Mouse (Mus musculus) intestine, embryonic 15.5 days (tissue): ENCODE measurements around the gene Spire2. TPM values are rescaled to one million over a fixed set of nuclear protein-coding genes. Genes with fewer than 3 reads are reported as not detected.
"Not testable (repeated sequence)": the region's sequence is repeated elsewhere in the genome, so short reads cannot be mapped to it uniquely, and the experiment has no call there.

Experiments used
- ATAC-seq: fragments of 200-750 bp; cut with Nextera tagmentation; 2 replicates; pipeline ENCODE4 v1.8.0; 2017; ENCODE audit warnings: moderate TSS enrichment, moderate library complexity
- H3K27ac ChIP-seq: fragments of 300-500 bp; sonication (generic); 2 replicates; pipeline ENCODE4 v1.5.1; 2015; ENCODE audit warnings: mild to moderate bottlenecking, inconsistent platforms
- H3K27me3 ChIP-seq: fragments of 300-500 bp; sonication (generic); replicated peaks from 2 replicates; pipeline ENCODE4 v1.6.1; 2015; ENCODE audit warnings: inconsistent platforms
- H3K36me3 ChIP-seq: fragments of 300-500 bp; sonication (generic); 2 replicates; pipeline ENCODE4 v1.6.1; 2015; ENCODE audit warnings: inconsistent platforms
- H3K4me1 ChIP-seq: fragments of 300-500 bp; sonication (generic); replicated peaks from 2 replicates; pipeline ENCODE4 v1.6.1; 2015; ENCODE audit warnings: inconsistent platforms
- H3K4me2 ChIP-seq: fragments of 300-500 bp; sonication (generic); replicated peaks from 2 replicates; pipeline ENCODE4 v1.6.1; 2015; ENCODE audit warnings: mild to moderate bottlenecking, inconsistent platforms
- H3K4me3 ChIP-seq: fragments of 300-500 bp; sonication (generic); replicated peaks from 2 replicates; pipeline ENCODE4 v1.5.1; 2015; ENCODE audit warnings: inconsistent platforms
- H3K9ac ChIP-seq: fragments of 300-500 bp; sonication (generic); 2 replicates; pipeline ENCODE4 v1.6.1; 2015; ENCODE audit warnings: inconsistent platforms
- H3K9me3 ChIP-seq: fragments of 300-500 bp; sonication (generic); 2 replicates; pipeline ENCODE4 v1.6.1; 2016; ENCODE audit warnings: inconsistent platforms
- WGBS: fragments of 180-500 bp; shearing (Covaris S2); methylation state at CpG from one replicate; pipeline ENCODE4 v1.1.7; 2015; 5-methylcytosine and 5-hydroxymethylcytosine counted together
- polyA plus RNA-seq: library from polyadenylated mRNA; unstranded; fragments of >200 nt; fragmentation: Nextera tagmentation; extraction: Ambion mirVana; gene quantifications from 2 replicates; pipeline ENCODE4 v1.2.1, GENCODE M21; 2015

Spire2 gene
- polyA plus RNA-seq, result 3.9 and 4.4 TPM in 2 replicates

DNA sequence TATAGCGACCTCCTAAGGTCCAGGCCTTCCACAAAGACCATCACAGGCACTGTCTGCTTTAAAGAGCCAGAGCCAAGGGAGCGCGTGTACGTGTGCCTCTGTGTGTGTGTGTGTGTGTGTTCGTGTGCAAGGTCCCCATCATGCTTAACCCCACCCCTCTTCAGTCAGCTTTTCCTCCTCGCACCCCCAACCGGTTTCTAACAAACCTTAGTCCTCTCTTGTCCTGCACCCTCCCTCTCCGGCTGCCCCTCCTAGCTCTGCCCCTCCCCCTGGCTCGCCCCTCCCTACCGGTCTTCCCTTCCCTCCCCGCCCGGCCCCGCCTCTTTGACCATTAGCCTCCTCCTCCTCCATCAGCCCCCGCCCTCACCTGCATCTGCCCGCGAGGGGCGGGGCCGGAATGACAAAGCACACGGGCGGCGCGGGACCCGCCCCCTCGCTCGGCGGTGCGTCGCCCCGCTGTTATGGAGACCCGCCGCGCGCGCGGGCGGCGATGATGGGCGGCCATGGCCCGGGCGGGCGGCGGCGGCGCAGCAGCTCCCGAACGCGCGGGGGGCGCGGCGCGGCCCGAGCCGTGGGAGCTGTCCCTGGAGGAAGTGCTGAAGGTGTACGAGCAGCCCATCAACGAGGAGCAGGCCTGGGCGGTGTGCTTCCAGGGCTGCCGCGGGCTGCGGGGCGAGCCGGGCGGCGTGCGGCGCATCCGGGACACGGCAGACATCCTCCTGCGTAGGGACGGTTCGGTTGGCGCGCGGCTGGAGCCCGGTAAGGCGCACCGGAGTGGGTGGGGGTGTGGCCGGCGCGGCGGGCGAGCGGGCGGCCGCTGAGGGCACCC lies at the start of gene Spire2:
Gene Spire2 (plus strand): TSS at position 452 of the 829 bp plus-strand sequence.
- peaks cover 18% of the 10 kb centered on the region for H3K4me1 ChIP-seq
- WGBS, result under 1% methylated on average over 83 of the region's 85 CpGs
- H3K36me3 ChIP-seq, result no peaks in the 10 kb centered on the region
- peak; percentile 89 for ATAC-seq
- peak within 1 kb of the TSS; percentile 94 for H3K4me2 ChIP-seq
- peak within 1 kb of the TSS; percentile 63 for H3K4me3 ChIP-seq
- H3K27me3 ChIP-seq, result 0 out of 2 replicates have a peak, but pooled peaks cover 10% of the 10 kb centered on the region
- H3K9me3 ChIP-seq, result no peaks in the 10 kb centered on the region
- H3K27ac ChIP-seq, result 0 out of 2 replicates have a peak within 1 kb of the TSS, but pooled peaks have one; percentile 2
- peak within 1 kb of the TSS; percentile 38 for H3K9ac ChIP-seq

DNA sequence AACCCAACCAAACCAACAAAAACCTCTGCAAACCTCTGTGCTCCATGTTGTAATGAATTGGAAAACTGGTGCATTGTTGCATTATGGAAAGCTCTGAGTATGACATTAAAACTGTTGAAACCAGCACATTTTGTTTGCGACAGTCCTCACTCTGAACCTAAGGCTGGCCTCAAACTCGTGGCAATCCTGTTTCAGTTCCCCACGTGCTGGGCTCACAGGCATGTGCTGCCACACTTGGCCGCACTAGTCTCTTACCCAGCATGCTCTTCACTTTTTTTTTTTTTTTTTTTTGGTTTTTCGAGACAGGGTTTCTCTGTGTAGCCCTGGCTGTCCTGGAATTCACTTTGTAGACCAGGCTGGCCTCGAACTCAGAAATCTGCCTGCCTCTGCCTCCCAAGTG lies 49.5 kb upstream of the Spire2 start:
- WGBS, result 94% methylated on average over 5 of the region's 6 CpGs
- not testable (repeated sequence) for H3K27me3 ChIP-seq, H3K9ac ChIP-seq, H3K4me1 ChIP-seq, H3K27ac ChIP-seq, H3K9me3 ChIP-seq, H3K4me2 ChIP-seq, H3K4me3 ChIP-seq, H3K36me3 ChIP-seq, ATAC-seq

DNA sequence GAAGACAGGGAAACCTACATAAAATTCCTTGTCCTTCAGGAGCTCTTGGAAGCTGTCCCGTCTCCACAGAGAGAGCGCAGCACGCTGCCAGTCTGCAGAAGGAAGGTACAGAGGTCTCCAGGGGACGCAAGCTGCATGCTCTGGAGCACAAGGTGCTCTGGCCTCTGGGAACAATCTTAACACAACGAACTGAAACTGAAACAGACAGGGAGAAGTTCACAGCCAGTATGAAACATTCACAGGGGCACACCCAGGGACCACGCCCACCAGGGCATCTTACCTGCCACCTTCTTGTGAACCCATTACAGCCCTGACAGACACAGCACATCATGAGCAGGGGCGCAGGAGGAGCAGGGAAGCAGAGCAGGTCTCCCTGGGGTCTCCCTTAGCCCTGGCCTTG lies 48.5 kb upstream of the Spire2 start:
- Histone ChIP-seq H3K4me3 (no peak overlapping the region), H3K27me3 (no peaks in the 10 kb centered on the region), H3K4me1 (no peaks in the 10 kb centered on the region), H3K9me3 (no peaks in the 10 kb centered on the region), H3K9ac (no peak overlapping the region), H3K27ac (no peak overlapping the region), H3K4me2 (no peak overlapping the region), H3K36me3 (no peaks in the 10 kb centered on the region)
- 80% methylated on average over 7 of the region's 7 CpGs for WGBS
- ATAC-seq, result 0 out of 2 replicates have a peak, but pooled peaks have one; percentile 25

DNA sequence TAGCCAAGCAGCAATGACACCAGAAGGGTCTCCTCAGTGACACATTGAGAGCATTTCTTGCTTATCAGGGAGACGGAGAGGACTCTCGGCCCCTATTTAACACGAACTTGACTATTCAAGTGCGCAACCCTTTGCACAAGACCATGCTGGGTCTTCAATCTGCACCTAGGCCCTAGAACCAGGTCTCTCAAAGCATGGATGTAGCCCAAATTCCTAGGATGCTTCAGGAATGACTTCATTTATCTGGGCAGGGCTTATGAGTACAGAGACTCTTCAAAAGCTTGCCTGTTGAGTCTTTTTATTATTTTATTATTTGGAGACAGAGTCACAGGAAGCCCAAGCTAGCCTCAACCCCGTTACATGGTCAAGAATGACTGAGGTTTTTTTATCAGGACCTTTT lies 48.0 kb upstream of the Spire2 start:
- no peak overlapping the region for H3K9ac ChIP-seq
- no peak for ATAC-seq
- 85% methylated on average over 5 of the region's 5 CpGs for WGBS
- no peaks in the 10 kb centered on the region for H3K9me3 ChIP-seq
- H3K4me1 ChIP-seq, result no peaks in the 10 kb centered on the region
- H3K27ac ChIP-seq, result no peak overlapping the region
- no peak overlapping the region for H3K4me3 ChIP-seq
- H3K36me3 ChIP-seq, result no peaks in the 10 kb centered on the region
- H3K27me3 ChIP-seq, result no peaks in the 10 kb centered on the region
- H3K4me2 ChIP-seq, result no peak overlapping the region

DNA sequence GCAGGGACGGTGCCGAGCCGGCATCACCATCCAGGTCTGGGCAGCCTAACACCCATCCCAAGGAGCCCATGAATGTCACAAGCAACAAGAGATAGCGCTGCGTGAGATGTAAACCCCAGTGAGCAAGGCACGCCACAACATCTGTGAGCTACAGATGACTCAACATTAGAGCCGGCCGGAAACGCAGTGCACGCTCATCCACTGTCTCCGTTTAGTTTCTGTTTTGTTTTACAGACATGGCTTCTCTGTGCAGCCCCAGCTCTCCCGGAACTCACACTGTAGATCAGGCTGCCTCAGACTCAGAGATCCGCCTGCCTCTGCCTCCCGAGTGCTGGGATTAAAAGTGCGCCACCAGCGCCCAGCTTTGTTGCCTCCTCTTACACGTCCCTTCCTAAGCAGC lies 45.2 kb upstream of the Spire2 start:
- ATAC-seq, result no peak
- H3K4me3 ChIP-seq, result no peak overlapping the region
- 0 out of 2 replicates have a peak, but pooled peaks cover 3% of the 10 kb centered on the region for H3K36me3 ChIP-seq
- no peaks in the 10 kb centered on the region for H3K27me3 ChIP-seq
- no peak overlapping the region for H3K27ac ChIP-seq
- no peaks in the 10 kb centered on the region for H3K9me3 ChIP-seq
- H3K9ac ChIP-seq, result no peak overlapping the region
- H3K4me1 ChIP-seq, result no peaks in the 10 kb centered on the region
- H3K4me2 ChIP-seq, result no peak overlapping the region
- 95% methylated on average over 17 of the region's 17 CpGs for WGBS

DNA sequence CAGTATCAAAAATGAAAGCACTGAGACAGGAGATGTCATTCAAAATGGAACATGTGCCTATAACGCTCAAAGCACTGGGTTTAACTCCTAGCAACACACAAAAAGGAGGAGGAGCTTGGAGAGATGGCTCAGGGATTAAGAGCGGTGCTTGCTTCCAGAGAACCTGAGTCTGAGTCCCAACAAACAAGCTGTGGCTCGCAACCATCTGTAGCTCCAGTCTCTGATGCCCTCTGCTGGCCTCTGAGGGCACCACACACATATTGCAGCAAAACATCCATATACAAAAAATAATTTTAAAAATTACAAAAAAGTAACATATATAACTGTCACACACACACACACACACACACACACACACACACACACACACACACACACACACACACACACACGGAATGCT lies 42.3 kb upstream of the Spire2 start:
- Histone ChIP-seq H3K9ac (no peak overlapping the region), H3K36me3 (0 out of 2 replicates have a peak, but pooled peaks cover 5% of the 10 kb centered on the region), H3K27me3 (no peaks in the 10 kb centered on the region), H3K4me2 (no peak overlapping the region), H3K4me3 (no peak overlapping the region), H3K9me3 (no peaks in the 10 kb centered on the region), H3K27ac (no peak overlapping the region), H3K4me1 (no peaks in the 10 kb centered on the region)
- WGBS, result 74% methylated on average over 4 of the region's 4 CpGs
- no peak for ATAC-seq

- H3K4me3 ChIP-seq, result no peak overlapping the region
These were observed 41.8 kb upstream of the Spire2 start for GRCm38 (mm10) chr8:123290679-123291078.

DNA sequence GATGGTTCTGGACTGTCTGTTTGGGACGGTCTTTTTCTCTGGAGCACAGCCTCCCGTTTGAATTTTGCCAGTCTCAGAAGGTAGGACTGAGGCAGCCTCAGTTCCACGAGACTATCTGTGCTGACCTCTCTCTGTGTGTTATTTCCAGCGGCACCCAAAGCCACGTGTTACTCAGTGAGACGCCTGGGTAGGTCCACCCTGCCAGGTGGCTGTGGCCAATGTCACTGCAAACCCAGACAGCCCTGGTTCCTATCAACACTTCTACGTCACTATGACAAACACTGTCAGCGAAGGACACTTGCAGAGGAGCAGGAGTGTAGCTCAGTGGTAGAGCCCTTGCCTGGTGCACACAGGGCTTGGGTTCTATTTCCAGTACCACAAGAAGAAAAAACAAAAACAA lies 40.8 kb upstream of the Spire2 start:
- 85% methylated on average over 8 of the region's 8 CpGs for WGBS
- Histone ChIP-seq H3K36me3 (0 out of 2 replicates have a peak, but pooled peaks cover 5% of the 10 kb centered on the region), H3K4me2 (no peak overlapping the region), H3K4me3 (no peak overlapping the region), H3K27me3 (no peaks in the 10 kb centered on the region), H3K27ac (no peak overlapping the region), H3K9me3 (no peaks in the 10 kb centered on the region), H3K4me1 (no peaks in the 10 kb centered on the region), H3K9ac (no peak overlapping the region)
- no peak for ATAC-seq

More at GRCm38 (mm10) chr8:123290679-123291078, 41.8 kb upstream of the Spire2 start:
- WGBS, result 93% methylated on average over 8 of the region's 8 CpGs
- Histone ChIP-seq H3K27ac (no peak overlapping the region), H3K9ac (no peak overlapping the region), H3K4me1 (no peaks in the 10 kb centered on the region), H3K27me3 (no peaks in the 10 kb centered on the region), H3K36me3 (0 out of 2 replicates have a peak, but pooled peaks cover 5% of the 10 kb centered on the region), H3K9me3 (no peaks in the 10 kb centered on the region), H3K4me2 (no peak overlapping the region)
- ATAC-seq, result no peak

- no peaks in the 10 kb centered on the region for H3K9me3 ChIP-seq
- no peak overlapping the region for H3K27ac ChIP-seq
- no peaks in the 10 kb centered on the region for H3K27me3 ChIP-seq
- 90% methylated on average over 3 of the region's 3 CpGs for WGBS
- H3K9ac ChIP-seq, result no peak overlapping the region
- 0 out of 2 replicates have a peak, but pooled peaks cover 5% of the 10 kb centered on the region for H3K36me3 ChIP-seq
- no peaks in the 10 kb centered on the region for H3K4me1 ChIP-seq
- H3K4me3 ChIP-seq, result no peak overlapping the region
- no peak overlapping the region for H3K4me2 ChIP-seq
- ATAC-seq, result no peak
These were observed 40.2 kb upstream of the Spire2 start for GRCm38 (mm10) chr8:123292281-123292680.

GRCm38 (mm10) chr8:123292785-123293184 lies 39.7 kb upstream of the Spire2 start:
- Histone ChIP-seq H3K9ac (no peak overlapping the region), H3K27ac (no peak overlapping the region), H3K4me3 (no peak overlapping the region), H3K36me3 (0 out of 2 replicates have a peak, but pooled peaks cover 6% of the 10 kb centered on the region), H3K4me1 (no peaks in the 10 kb centered on the region), H3K27me3 (no peaks in the 10 kb centered on the region), H3K9me3 (no peaks in the 10 kb centered on the region), H3K4me2 (no peak overlapping the region)
- WGBS, result 87% methylated on average over 2 of the region's 2 CpGs
- no peak for ATAC-seq

- no peaks in the 10 kb centered on the region for H3K27me3 ChIP-seq
- H3K9me3 ChIP-seq, result no peaks in the 10 kb centered on the region
- no peak overlapping the region for H3K4me2 ChIP-seq
- H3K4me1 ChIP-seq, result no peaks in the 10 kb centered on the region
- H3K9ac ChIP-seq, result no peak overlapping the region
- H3K27ac ChIP-seq, result no peak overlapping the region
- WGBS, result 92% methylated on average over 11 of the region's 11 CpGs
- H3K36me3 ChIP-seq, result 0 out of 2 replicates have a peak, but pooled peaks cover 5% of the 10 kb centered on the region
- no peak for ATAC-seq
- H3K4me3 ChIP-seq, result no peak overlapping the region
These were observed 34.2 kb upstream of the Spire2 start for GRCm38 (mm10) chr8:123298301-123298700.

GRCm38 (mm10) chr8:123308738-123309137 lies 23.8 kb upstream of the Spire2 start:
- Histone ChIP-seq H3K9ac (no peak overlapping the region), H3K27me3 (no peaks in the 10 kb centered on the region), H3K9me3 (no peaks in the 10 kb centered on the region), H3K27ac (no peak overlapping the region), H3K4me2 (no peak overlapping the region), H3K36me3 (peaks cover 4% of the 10 kb centered on the region; the same call in 1 of the 2 replicates), H3K4me1 (no peaks in the 10 kb centered on the region), H3K4me3 (no peak overlapping the region)
- no peak for ATAC-seq
- 68% methylated on average over 4 of the region's 4 CpGs for WGBS
